Mouse (Mus musculus) large intestine, adult 2 months (tissue): ENCODE data around the gene Ackr2. TPM values are rescaled to one million over a fixed set of nuclear protein-coding genes. Genes with fewer than 3 reads are reported as not detected.

ENCODE experiments used
- DNase-seq: peaks from one replicate; pipeline ENCODE4 v3.0.0-alpha.2; 2012; ENCODE audit warnings: low read depth, low spot score
- WGBS: fragments of 180-500 bp; shearing (Covaris S2); methylation state at CpG from one replicate; pipeline ENCODE4 v1.1.7; 2018; 5-methylcytosine and 5-hydroxymethylcytosine counted together
- polyA plus RNA-seq: library from polyadenylated mRNA; depleted of rRNA; stranded (reverse); fragments of >200 nt; gene quantifications from 2 replicates; pipeline ENCODE4 v1.2.3, GENCODE M21; 2012; rRNA removed

Gene Ackr2
- polyA plus RNA-seq, 1 experiment: 1.5 TPM

DNA sequence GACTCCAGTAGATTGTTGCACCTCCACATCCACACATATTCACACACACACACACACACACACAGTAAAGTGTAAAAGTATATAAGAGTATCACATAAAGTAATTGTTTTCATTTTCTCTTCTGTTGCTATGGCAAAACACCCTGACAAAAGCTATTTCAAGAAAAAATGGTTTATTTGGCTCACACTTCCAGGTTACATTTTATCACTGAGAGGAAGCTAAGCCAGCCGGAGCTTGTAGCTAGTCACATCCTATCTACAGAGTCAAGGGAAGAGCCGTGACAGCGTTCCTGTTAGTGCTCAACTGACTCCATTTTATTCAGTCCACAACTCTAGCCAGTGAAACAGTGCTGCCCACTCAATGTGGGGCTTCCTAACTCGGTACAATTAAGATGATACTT is 50.3 kb downstream of the Ackr2 start:
- WGBS: 72% methylated on average over 4 of the region's 4 CpGs
- no peak for DNase-seq

DNA sequence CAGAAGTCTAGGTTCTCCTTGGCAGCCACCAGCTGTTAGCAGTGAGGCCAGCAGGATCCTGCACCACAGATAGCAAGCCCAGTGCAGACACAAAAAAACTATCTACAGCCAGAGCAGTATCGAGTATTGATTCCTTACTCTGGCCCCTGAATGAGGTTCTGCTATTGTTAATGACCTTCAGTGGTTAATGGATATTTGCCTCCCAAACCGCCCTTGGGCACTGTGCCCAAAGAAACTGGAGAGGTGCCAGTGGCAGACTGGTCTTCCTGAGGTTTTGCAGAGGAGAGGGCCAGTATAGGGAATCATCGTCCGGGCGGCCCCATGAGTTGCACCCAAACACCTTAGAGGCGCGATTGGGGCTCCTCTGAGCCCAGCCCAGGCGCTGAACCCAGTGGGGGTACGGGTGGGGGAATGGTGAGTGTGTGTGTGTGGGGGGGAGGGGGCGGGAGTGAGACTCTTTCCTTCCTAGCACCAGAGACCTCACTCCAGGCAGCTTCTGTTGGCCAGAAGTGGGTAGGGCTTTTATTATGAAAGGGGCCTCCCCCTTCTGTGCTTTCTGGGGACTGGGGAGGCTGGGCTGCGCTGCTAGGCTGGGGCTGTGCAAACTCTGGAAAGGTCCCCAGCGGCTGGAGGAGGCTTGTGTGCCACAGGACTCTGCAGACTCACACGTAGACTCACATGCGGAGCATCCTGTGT is 52.4 kb downstream of the Ackr2 start, which contains the start of gene Fam198a:
Gene Fam198a, plus strand, starts transcription at position 571 of the 696 bp plus-strand sequence.
- WGBS: 5% methylated on average over 14 of the region's 14 CpGs
- no peak for DNase-seq

DNA sequence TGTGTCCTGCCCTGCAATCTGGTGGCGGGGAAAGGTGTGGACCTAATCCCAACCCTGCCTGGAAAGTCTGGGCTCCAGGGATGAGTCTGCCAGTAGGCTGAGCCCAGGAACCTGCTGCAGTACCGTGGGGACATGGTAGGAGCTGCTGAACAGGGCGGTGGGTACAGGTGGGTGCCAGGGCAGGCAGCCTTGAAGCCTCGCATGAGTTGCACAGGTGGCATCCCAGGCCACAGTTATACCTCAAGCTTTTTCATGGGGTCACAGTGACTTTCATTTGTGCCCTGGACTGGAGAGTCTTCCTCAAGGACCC is 52.9 kb downstream of the Ackr2 start:
- WGBS: 44% methylated on average over 4 of the region's 4 CpGs
- DNase-seq: no peak

DNA sequence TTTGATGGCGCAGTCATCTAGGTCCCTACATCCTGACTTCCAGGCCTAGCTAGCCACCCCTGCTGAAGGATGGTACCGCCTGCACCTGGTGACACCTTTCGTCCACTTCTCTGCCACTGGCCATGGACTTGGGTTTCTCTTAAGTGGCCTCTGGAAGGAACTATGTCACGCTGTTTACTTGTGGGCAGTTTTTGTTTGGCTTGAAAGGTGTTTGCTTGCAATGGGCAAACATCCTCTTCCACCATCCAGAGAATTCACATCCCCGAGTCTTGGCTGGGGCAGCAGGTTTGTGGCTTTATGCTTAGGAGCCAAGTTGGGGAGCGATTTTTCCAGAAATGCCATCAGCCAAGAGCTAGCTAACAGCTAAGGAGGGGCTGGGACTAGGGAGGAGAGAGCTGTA is 54.4 kb downstream of the Ackr2 start:
- 77% methylated on average over 6 of the region's 6 CpGs for WGBS
- DNase-seq: no peak

DNA sequence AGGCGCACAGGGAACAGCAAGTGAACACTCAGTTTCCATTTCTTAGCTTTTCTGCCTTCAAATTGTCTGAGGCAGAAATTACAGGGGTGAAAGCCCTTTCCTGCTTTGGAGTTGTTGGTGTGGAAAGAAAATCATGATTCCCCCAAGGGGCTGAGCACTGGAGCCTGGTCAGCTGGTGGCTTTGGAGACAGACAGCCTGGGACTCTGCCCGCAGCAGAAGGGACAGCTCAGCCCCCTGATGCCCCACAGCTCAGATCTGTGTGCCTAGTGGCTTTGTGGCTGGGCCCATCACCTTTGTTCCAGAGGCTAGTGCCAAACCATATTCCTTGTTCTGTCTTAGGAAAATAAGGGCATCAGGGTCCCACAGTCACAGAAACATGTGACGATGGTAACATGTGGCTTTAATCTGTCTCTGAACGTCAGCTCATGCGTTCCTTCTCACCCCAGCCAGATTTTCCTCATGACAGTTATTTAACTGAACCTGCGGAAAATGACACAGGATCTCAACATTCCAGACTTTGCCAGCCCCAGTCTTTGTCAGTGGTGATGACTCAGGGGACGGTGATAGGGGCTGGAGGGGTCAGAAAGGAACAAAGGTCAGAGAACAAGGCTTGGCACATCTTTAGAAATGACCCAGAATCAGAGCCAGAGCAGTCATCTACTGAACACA is 61.9 kb downstream of the Ackr2 start:
- 56% methylated on average over 7 of the region's 7 CpGs for WGBS
- DNase-seq: no peak

Other genes starting within 250 kb of the Ackr2 start
- 4.7 and 17.9 TPM in 2 replicates for gene Sec22c, start 192.9 kb upstream of the Ackr2 start, polyA plus RNA-seq
- gene Ss18l2, start 188.0 kb upstream of the Ackr2 start, polyA plus RNA-seq: 25.3 and 26.0 TPM in 2 replicates
- 24.5 and 52.2 TPM in 2 replicates for gene Nktr, start 179.2 kb upstream of the Ackr2 start, polyA plus RNA-seq
- 8.1 and 9.4 TPM in 2 replicates for gene Zfp651, start 139.0 kb upstream of the Ackr2 start, polyA plus RNA-seq
- 0.06 and 0.11 TPM in 2 replicates for gene Klhl40, start 120.7 kb upstream of the Ackr2 start, polyA plus RNA-seq
- 4.2 and 4.9 TPM in 2 replicates for gene Hhatl, start 105.8 kb upstream of the Ackr2 start, polyA plus RNA-seq
- gene Ccdc13, start 58.9 kb upstream of the Ackr2 start, polyA plus RNA-seq: 0.21 and 0.30 TPM in 2 replicates
- gene Higd1a, start 40.0 kb upstream of the Ackr2 start, polyA plus RNA-seq: 18.4 and 29.0 TPM in 2 replicates
- 0.07 and 0.09 TPM in 2 replicates for gene Cyp8b1, start 17.9 kb downstream of the Ackr2 start, polyA plus RNA-seq
- gene Fam198a, start 52.6 kb downstream of the Ackr2 start, polyA plus RNA-seq: 0.72 and 0.86 TPM in 2 replicates
- gene Pomgnt2, start 98.8 kb downstream of the Ackr2 start, polyA plus RNA-seq: 8.2 TPM in 2 replicates
- gene Snrk, start 218.9 kb downstream of the Ackr2 start, polyA plus RNA-seq: 26.9 and 51.1 TPM in 2 replicates